Mouse (Mus musculus) CD8-positive naive resting alpha-beta T cell, adult 57 days (primary cell): Measurements from ENCODE around the gene Fgf18. TPM values are rescaled to one million over a fixed set of nuclear protein-coding genes. Genes with fewer than 3 reads are reported as not detected.

Source experiments
- total RNA-seq: library from RNA; stranded (reverse); gene quantifications from one replicate; pipeline ENCODE4 v1.2.4, GENCODE M21; 2023

Fgf18 gene
- total RNA-seq, result not detected

DNA sequence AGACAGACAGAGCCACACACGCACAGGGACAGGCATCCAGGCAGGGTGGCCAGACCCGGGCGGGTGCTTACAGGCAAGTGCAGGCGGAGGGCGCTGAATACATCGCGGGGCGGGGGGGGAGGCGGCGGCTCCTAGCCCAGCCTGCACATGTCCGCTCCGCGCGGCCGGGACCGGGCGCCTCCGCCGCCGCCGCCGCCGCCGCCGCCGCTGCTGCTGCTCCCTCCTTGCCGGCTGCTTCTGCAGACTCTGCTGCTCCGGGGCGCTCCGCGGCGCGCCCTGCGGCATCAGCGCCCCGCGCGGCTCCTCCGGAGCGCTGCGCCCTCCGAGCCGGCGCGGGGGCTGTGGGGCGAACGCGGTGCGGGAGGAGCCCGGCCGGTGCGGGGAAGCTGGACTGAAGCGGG is at the start of gene Fgf18:
Fgf18 (minus strand) TSS at position 230 of the 401 bp plus-strand sequence.

DNA sequence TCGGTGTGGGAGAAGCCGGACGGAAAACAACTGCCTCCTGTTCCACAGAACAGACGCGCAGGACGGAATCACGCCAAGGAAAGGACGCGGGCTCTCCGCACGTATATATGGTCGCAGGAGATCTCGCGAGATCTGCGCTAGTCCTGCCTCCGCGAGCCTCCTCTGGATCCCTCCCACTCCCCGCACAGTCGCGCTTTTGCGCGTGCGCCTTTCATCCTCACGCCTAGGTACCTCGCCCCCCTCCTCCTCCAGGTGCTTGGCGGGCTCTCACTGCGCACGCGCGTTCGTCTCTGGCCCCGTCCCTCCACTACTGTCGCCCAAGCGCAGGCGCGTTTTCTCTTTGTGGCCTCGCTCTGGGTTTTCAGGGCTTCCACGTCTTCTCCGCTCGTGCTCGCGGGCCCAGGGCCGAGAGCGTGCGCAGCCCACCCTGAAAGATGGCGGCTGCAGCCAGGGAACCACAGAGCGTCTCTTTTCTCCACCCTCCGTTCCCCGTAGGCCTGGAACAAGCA is 15.9 kb upstream of the Fgf18 start, which contains the start of gene Npm1:
Npm1 (minus strand) TSS at position 209 of the 509 bp plus-strand sequence.

Other genes starting within 250 kb of the Fgf18 start
- 780 TPM for gene Npm1, start 15.8 kb upstream of the Fgf18 start, total RNA-seq
- not detected for gene Tlx3, start 56.2 kb upstream of the Fgf18 start, total RNA-seq
- not detected for gene Gm12117, start 129.3 kb upstream of the Fgf18 start, total RNA-seq